Mouse (Mus musculus) fibroblast of lung, adult 2 months (primary cell): ENCODE measurements around the gene Syn1.
A peak's percentile ranks its signal among the peaks of the same experiment; 100 is the strongest.

Source experiments
- DNase-seq: peaks from one replicate; pipeline ENCODE4 v3.0.0-alpha.2; 2011; ENCODE audit warnings: low read depth

Syn1 gene

DNA sequence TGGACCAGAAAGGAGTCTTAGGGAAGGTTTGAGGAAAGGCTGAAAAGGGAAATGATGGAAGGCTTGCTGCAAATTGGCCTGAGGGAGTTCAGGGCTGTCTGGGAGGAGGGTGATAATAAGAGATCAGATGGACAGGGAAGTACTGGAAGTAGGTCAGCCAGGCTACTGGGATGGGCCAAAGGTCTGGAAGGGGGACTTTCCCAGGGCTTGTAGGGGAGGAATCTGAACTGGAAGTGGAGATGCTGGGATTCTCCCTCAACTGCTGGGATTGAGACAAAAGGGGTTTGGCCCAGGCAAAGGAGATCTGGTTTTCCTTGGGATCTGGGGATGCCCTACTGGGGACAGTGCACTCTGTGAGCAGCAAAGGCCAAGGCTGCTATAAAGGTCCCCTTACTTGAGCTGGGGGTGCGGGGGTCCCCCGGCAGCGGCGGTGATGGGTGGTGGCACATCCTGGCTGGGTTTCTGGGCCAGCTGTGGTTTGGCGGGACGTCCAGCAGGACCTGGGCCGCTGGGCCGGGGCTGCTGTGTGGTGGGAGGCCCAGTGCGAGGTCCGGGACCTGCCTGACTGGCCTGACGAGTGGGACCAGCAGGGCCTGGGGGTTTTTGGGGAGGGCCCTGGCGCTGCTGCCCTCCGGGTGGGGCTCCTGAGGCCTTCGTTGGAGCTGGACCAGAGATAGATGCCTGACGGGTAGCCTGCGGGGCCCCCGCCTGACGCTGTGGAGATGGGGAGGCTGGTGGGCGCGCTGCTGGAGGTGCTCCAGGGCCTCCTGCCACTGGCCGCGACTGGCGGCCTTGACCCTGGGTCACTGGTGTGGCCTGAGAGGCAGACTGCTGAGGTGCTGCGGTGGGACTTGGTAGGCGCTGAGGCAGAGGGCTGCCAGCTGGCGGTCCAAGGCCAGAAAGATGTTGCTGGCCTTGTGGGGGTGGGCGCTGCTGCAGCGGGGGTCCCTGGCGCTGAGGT, 58.4 kb downstream of the Syn1 start:
- no peak for DNase-seq

DNA sequence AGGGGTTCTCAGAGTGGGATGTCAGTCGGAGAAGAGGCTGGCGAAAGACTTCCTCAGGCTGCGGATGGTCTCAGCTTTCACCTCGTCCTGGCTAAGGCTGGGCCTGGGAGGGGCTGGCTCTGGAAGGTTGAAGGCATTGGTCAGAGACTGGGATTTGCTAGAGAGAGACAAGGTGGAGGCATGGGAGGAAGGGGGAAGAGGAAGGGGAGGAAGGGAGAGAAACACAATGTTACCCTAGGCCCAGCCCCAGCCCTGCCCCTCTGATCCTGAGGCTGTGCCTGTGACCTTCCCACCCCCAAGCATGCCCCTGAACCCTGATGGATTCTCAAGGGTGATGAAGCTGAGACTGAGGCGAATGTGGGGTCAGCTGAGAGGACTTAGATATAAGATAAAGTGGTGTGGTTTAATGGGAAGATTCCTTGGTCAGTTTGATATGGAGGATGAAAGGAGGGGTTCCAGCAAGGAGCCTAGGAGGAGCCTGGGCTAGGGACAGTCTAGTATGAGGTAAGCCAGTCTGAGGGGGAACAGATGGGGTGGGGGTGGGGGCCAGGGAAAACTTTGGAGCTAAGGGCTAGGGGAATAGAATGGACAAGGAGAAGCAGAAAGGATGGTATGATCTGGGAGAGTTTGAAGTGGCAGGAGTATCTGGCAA, 59.2 kb downstream of the Syn1 start:
- DNase-seq, result no peak

DNA sequence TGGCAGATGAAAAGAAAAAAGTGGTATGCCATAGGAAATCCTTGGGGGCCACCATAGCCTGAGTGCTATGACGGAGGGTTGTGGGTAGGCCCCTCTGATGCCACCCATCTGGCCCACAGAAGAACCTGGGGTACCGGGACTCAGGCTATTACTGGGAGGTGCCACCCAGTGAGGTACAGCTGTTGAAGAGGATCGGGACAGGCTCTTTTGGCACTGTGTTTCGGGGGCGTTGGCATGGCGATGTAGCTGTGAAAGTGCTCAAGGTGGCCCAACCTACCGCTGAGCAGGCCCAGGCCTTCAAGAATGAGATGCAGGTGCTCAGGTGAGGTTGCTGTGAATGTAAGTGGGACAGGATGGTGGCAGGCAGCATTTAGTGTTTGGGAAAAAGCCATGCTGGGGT, 67.0 kb downstream of the Syn1 start:
- DNase-seq, result no peak

DNA sequence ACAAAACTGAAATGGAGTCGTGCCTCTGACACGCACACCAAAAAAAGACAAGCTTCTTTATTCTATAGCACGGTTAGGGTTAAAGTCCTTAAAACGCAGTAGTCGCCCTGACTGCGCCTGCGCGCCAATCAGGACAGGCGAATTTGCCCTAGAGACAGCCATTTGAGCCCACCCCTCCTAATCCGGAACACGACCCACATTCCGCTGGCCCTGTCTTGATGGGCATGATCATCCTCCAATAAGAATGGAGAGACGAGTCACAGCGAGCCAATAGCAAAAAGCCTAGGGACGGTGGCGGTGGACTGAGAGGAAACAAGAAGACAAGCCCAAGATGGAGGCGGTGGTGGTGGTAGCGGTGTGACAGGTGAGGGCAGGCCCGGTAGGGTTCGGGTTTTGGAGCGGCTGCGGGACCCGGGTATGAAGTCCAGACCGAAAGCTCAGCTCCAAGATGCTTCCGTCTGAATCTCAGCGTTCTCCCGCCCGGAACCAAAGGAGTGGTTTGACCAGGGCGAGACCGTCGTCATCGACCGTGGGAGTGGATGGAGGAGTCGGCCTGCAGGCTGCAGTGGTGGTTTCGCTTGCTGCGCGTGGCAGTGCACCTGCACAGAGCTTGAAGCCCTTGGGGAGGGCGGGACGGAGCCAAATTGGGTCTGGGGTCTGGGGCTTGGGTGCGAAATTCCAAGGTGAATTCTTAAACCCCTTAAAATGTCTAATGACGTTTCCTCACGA, 72.4 kb downstream of the Syn1 start:
- DNase-seq, result peak; percentile 89

- no peak for DNase-seq
Measured at GRCm38 (mm10) chrX:20847816-20848215, 73.0 kb downstream of the Syn1 start.

DNA sequence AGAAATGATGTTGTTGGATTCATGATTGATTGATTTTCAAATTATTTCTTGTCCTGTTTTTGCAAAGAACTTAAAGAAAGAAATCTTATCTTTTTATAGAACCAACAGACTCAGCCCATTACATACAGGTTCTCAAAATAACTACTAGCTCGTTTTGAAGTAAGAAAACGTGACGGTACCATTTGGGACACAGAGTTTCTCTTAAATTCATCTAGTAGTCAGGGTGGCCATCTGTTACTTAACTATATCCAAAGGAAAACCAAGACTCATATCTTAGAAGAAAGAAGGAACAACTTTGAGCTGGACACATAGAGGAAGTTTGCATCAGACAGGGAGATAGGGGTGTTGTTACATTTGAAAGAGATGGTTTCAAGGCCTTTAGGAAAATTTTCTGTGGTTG, 73.6 kb downstream of the Syn1 start:
- no peak for DNase-seq

DNA sequence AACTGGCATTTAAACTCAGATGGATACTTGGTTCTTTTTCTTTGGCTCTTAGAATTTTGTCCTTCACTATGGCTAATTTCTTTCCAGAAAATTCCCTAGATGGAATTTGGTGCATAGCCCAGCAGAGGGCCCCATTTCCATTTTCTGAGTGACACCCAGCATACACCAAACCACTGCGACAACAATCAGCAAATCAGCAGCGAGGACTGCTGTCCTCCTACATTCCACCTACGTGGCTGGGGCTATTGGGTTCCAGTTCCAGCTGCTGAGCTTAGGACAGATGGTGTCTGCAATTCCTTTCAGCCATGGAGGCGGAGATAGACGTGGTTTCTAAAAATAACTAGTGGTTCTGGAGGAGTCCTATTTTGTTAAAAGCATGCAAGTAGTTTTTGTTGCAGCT, 91.9 kb downstream of the Syn1 start:
- DNase-seq, result no peak

DNA sequence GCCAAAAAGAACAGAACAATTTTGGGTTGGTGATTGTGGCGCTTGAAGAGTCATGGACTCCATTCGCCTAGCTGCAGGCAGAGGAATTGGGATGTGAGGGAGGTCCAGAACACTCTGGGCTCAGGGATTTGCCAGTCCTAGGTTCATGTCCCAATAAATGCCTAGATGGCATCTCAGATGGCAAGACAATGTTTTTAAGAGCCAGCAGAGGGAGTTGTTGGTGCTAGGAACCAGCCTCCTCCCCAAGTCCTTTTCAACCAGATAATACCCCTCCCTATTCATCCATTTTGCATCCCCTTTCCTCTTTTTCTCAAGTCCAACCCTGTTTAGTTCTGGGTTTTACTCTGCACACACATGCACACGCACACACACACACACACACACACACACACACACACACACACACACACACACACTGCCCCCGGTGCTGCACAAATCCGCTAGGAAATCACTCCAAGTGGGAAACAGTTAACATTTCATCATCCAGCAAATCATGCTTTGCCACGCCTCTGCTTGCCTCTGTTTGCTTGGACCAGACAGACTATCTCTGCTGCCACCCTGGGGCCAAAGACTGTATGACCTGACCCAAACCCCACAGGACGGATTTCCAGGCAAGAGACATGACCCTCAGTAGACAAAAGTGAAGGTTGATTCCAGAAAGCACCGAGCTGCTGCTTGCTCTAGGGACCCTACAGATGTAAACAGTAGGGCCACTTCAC, 100.9 kb downstream of the Syn1 start:
- peak; percentile 62 for DNase-seq

- peak; percentile 41 for DNase-seq
Measured at GRCm38 (mm10) chrX:20819204-20819628, 101.6 kb downstream of the Syn1 start.

DNA sequence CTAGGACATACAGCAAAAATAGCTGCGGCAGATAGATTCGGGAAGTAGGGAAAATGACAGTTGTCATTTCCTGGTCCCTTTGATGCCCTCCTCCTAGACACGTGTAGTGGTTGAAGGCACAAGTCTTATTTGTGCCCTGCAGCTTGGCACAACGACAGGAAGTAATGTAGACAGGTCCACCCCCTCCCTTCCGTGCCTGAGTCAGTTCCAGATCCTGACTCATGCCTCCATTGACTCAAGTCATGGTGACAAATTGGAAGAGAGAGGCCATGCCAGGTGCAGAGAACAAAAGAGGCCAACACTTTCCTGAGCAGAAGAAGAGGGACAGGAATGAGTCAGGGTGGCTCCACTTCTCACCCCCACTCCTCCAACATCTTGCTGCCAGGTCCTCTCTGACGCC, 103.8 kb downstream of the Syn1 start:
- peak; percentile 36 for DNase-seq
